Mouse (Mus musculus) T-cell, adult 2 months (primary cell): ENCODE data around the gene P4ha3.
"Not testable (repeated sequence)": the region's sequence is repeated elsewhere in the genome, so short reads cannot be mapped to it uniquely, and the experiment has no call there.

Experiments used
- DNase-seq: peaks from one replicate; pipeline ENCODE4 v3.0.0; 2022; ENCODE audit warnings: low spot score

Gene P4ha3

DNA sequence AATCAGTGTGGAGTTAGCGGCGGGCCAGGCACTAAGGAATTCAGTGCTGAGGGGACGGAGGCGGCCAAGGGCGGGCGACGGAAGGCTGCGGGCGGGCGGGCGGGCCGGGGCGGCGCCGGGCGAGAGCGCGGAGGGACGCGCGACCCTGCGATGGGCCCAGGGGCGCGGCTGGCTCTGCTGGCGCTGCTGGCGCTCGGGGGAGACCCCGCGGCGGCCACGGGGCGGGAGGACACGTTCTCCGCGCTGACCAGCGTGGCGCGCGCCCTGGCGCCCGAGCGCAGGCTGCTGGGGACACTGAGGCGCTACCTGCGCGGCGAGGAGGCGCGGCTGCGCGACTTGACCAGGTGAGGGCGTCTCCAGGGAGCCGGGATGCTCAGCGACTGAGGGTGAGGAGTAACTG is at the start of gene P4ha3:
TSS of gene P4ha3 (plus strand) at position 138 of the 400 bp plus-strand sequence.
- DNase-seq, result no peak

DNA sequence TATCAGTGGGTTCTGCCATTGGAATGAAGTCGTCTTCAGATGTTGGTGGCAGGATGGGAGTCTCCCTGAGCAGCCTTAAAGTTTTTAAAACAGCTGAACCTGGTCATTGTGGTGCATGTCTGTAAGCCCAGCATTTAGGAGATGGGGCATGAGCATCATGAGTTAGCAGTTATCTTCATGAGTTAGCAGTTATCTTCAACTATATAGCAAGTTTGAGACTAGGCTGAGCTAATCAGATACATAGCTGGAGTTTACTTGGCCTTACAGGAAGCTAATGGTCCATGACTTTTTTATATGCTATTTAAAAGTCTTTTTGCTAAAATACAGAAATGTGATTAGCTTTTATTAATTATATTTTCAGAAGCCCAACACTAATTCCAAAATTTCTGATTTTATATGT is 47.0 kb upstream of the P4ha3 start:
- DNase-seq, result no peak

DNA sequence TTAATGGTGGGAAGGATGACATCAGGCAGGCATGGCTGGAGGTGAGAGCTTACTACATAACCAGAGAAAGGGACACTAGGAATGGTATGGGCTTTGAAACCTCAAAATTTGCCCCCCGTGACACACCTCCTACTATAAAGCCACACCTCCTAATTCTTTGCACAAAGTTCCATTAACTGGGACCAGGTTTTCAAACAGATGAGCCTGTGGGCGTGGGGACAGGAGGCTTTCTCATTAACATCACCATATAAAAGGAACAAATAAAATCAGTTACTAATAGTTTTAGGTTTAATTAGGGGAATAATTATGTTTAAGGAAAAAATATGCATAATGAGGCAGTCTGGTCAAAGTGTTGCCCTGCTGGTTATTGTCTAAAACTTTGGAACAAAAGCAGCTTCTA is 44.7 kb upstream of the P4ha3 start:
- DNase-seq, result no peak

DNA sequence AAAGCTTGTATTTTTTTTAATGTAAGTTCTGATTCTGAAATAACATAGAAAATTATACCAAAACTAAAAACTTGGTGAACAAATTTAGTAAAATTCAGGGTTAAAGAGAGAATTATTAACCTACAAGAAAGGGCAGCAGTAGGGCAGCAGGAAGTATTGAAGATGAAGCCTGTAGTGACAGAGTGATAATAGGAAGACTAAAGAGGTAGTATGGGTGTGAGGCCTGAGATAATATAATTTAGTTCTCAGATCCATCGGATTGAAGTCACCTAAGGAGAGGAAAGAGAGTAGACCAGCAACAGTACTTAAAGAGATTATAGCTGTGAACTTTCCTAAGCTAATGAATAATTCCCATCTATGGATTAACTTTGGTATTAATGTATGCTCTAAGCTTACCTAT is 42.3 kb upstream of the P4ha3 start:
- DNase-seq, result no peak

DNA sequence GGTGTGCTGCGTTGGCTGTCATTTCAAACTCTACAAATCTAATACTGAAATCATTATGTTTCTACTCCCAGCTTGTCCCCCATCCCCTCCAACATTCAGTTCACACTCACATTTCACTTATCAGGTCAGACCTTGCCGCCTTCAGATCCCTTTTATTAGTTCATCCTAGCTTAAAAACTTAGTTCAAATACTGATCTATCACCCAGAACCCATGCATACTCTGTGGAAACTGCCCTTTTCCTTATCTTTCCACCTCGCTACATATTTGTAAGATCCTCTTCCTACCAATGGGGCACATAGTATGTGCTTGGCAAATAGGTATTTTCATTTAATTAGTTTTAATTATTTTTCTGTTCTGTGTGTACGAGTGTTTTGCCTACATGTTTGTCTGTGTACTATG is 41.1 kb upstream of the P4ha3 start:
- no peak for DNase-seq

DNA sequence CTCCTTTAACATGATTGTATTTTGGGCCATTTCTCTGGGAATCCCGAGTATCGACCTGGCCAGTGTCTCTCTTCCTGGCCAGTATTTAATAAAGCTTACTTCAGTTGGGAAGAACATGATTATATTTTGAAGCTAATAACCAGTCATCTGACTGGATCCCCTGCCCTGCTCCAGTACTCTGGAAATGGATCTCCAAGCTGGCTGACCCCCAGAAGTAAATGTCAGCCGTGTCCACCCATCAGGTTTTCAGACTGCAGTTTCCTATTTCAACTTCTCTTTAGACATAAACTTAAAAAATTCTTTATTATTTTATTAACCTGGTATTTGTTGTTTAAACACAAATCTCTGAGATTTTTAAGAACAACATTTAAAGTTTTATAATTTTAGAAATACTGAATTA is 40.1 kb upstream of the P4ha3 start:
- no peak for DNase-seq

DNA sequence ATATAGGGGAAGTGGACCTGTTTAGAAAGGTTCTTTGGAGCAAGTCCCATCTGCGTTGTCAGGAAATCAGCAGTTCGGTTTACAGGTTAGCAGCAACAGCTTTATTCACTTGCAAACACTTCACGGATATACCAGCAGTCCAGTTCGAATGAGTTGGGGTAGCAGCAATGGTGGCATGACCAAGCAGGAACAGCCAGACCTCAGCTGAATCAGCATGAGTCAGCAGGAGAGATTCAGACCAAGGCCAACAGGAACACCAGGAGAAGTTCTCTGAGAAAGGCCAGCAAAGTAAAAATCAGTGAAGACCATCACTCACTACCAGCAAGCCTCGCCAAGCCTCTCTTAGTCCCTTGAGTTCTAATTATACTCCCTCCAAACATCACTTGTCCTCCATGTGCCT is 34.7 kb upstream of the P4ha3 start:
- DNase-seq, result no peak

DNA sequence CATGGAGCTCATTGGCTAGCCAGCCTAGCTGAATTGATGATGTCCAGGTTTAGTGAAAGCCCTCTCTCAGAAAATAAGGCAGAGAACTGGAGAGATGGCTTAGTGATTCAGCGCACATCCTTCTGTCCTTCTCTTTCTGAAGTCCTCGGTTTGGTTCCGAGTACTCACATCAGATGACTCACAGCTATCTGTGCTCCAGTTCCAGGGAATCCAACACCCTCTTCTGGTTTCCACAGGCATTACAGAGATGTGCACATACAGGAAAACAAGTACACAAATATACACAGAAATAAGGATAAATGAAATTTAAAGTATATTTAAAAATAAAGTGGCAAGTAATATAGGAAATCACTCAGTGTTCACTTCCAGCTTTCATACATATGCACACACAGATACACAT is 23.0 kb upstream of the P4ha3 start:
- no peak for DNase-seq

DNA sequence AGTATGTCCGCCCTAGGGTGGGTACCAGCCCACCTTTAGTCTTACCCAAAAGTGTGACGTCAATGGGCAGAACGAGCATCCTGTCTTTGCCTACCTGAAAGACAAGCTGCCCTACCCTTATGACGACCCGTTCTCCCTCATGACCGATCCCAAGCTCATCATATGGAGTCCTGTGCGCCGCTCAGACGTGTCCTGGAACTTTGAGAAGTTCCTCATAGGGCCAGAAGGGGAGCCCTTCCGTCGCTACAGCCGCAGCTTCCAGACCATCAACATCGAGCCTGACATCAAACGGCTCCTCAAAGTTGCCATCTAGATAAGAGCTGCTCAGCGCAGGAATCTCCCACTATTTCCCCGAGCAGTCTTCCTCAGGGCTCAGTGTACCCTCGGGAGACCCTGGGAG is 20.4 kb upstream of the P4ha3 start:
- DNase-seq, result not testable (repeated sequence)

DNA sequence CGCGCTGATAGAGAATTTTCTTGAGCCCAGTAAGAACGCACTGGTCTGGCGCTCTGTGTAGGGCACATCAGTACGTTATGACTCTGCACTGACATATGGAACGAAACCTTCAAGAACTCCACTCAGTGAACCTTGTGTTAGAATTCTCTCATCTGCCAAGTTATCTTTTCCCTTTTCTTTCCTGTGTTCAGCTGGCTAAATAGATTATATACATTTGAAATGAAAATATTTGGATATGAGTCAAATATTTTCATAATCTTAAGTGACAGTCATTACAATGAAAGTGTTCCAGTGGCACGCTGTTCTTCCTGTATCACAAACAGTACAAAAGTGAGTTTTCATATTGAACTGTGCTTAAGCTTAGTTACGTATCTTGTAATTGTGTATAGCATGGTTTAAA is 13.0 kb upstream of the P4ha3 start:
- DNase-seq, result no peak

DNA sequence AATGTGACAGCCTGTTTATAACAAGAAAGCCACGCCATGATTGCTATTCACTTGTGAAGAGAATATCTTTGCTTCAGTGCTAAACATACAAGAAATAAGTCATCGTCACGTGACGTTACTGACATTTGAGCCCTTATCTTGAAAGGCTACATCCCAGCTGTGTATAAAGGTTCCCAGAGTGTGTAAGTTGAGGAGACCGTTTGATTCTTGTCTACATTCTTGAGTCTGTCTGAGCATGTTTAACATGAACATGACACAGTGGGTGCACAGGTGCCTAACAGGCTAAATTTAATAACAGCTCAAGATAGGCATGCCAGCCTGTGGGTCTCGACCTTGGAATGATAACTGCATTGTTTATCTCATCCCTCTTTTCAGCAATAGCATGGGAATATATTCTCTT is 10.8 kb upstream of the P4ha3 start:
- no peak for DNase-seq

DNA sequence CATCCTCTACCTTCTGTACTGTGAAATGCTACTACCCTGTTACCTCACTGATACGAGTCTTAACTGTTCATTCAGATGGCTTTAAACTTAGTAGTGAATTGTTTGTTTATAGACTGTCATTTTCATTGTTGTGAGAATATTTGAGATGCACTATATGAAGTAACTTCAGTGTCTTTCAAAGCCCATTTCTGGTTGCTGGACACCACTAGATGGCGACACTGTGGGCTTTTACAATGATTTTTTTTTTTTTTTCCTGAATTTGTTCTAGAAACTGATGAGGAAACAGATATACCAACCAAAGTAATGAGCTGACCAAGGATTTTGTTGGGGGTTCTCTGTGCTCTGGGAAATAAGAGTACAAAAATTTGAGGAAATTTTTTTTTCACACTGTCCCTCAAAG is 8.9 kb upstream of the P4ha3 start:
- no peak for DNase-seq

DNA sequence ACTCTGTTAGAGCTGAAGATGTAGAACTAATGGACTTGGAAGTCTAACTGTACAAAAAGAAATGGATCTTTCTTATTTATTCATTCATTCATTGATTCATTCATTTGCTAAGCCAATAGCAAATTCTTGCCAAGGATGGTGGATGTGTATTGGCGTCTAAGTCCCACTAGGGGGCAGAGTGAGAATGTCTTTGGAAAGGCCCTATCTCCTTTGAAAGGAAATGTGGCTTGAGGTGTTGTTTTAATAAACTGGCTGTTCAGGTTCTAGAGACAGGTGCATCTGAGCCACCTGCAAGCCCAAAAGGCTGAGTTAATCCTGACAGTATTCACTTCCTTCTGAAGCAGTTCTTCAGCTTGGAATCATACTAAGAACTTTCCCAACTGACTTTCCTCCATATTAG is 5.5 kb upstream of the P4ha3 start:
- DNase-seq, result peak; percentile 32

DNA sequence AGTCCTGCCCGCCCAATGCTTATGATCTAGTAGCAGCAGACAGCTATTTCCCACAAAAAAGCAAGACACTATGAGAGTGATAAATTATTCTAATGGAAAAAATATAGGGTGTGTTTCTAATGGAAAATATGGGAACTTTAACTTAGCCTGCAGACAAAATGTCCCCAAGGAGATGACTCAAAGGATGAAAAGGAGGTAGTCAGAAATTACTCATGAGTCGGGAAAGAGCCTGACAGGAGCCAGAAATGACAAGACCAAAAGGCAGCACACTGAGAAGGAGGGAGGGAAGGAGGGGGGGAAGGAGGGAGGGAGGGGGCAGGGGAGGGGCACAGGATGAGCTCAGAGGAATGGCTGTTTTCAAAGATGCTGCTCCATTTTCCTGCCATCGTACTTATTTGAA is 3.7 kb upstream of the P4ha3 start:
- DNase-seq, result no peak

DNA sequence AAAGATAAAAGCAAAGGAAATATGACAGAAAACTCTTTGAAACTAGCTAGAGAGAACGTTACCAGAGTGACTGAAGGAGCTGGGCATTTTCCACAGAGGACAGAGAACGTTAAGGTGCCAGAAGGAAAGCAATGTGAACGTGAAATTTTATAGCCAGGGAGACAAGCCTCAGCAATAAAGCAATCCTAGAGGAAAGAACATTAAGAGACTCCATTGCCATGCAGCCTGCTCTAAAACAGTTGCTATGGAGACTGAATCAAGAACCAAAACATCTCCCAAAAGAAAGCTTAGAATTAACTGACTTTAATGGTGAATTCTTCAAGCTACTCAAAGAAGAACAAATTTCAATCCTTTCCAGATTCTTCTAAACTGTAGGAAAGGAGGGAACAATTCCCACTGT is 2.0 kb upstream of the P4ha3 start:
- no peak for DNase-seq

DNA sequence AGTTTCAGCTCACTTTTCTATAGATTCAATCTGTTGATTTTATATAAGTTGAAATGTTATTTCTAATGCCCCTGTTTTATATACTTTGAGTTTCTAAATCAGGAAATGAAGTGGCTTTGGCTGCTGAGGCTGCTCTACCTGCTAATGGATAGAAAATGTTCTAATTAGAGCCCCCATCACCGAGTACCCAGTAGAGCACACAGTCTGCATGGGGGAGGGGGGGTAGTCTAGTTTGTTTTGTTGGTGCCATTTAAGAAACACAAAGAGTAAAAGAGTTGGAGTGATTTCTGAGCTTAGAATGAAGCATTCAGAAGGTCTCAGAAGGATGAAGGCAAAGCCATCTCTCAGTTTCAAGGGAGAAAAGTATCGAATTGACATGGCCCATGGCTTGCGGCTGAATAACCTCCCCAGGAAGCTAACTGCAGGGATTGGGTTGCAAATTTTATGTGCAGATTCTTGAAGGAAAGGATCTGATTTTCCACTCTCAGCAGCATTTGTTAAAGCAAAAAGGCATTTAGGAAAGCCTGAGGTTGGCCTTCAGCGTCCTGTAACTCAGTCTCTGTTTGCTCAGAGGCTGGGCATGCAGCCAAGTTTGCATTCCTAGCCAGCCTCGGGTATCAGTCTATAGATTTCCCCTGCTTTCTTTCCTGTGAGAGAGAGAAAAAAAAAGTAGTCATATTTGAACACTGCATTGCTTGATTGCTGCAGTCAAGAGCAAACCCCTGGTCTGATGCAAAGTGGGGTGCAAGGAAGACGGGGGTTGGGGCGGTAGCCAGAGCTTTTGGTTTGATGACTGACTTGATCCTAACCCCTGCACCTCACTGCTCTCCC is 2.6 kb downstream of the P4ha3 start:
- no peak for DNase-seq

DNA sequence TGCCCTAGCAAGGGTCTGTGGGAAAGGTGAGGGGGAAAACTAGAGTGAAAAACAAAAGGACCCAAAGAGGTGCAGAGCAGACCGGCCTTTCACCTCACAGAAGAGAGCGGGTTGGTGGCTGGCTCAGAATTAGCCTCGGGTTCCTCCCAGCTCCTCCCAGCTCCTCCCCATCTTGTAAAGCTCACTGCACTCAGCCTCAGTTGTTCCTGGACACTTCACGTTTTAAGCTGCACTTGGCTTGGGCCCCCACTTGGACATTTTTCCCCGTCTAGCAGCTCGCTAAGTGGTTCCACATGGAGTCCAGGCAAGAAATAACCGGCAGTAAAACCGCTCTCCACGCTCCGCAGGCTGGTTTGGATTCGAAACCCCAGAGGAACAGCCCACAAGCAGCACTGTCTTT is 3.3 kb downstream of the P4ha3 start:
- no peak for DNase-seq

DNA sequence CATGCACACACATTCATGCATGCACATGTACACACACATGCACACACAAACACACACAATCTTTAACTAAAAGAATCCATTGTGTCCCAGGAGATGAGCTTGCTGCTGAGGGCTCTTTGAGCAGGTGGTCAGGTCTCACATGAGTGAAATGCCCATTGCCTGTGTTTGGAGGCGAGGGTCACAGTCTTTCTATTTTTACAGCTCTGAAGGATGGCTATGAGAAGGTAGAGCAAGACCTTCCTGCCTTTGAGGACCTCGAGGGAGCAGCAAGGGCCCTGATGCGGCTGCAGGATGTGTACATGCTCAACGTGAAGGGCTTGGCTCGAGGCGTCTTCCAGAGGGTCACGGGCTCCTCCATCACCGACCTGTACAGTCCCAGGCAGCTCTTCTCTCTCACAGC is 8.2 kb downstream of the P4ha3 start:
- DNase-seq, result no peak

DNA sequence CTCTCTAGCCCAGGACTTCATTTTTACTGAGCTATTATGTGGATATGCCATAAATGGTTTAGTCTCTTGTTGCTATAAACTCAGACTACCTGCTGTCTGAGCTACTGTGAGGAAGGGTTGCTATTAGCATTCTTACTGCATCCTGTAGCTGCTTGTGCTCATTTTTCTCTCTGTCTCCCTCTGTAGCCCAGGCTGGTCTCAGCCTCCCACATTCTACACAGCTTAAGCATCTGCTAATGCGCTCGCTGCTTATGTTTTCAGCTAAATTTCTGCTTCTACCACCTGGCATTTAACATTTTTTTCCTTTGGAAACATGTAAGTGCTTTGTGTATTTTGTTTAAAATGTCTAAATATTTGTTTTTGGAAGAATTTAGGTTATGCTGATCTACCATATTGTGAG is 10.4 kb downstream of the P4ha3 start:
- DNase-seq, result no peak

DNA sequence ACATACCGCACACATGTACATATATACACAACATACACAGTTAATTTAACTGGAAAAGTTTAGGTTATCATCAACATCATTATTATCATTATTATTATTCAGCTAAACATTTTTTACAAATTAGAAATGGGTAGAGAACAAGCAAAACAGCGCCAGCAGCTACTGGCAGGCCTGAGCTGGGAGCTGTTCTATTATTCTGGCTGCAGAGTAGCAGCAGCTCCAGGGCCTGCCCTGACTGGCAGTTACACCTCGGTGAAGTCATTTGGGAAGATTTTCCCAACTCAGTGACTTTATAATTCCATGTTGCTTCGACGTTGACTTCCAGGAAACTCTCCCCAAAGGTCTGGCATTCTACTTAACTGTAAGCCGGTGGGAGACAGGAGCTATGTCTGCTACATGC is 11.4 kb downstream of the P4ha3 start:
- DNase-seq, result no peak

DNA sequence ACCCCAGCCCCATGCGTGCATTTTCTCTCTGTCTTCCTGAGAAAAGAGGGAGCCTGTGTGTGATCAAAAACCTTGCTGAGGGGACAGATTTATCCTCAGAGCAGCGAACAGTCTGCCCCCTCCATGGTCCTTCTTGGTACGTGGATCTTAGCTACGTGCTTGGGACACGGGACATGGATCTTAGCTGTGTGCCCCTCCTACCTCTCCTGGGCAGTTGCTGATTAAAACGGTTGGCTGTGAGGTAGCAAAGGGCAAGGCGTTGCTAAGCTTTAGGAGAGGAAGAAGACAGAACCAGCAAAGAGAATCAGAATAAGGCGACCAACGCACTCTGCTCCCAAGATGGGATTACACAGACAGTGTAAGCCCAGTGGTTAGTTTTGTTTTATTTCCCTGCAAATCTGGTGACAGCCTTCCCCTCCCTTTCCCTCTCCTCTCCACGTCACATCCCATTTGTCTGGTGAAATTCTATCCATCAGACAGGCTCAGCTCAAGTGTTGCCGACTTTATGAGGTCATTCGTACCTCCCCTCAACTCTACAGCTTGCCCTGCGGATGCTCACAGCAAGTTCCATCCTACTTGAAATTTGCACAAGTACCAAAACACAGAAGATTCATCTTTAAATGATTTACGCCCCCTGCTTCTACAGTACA is 13.7 kb downstream of the P4ha3 start:
- no peak for DNase-seq

DNA sequence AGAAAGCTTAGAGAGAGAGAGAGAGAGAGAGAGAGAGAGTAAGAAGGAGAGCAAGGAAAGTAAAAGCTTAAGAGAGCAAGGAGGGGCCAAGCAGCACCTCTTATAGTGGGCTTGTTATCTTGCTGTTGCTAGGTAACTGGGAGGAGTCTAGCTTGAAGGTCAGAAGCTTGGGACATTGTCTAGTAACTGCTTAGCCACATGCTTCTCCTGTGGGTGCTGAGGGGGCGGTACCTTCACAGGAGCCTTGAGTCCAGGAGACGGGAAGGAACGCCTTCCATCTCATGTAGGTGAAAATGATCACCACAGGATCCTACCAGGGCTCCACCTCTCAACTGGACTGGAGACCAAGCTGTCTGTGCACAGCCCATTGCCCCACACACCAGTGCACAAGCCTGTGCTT is 16.1 kb downstream of the P4ha3 start:
- no peak for DNase-seq

DNA sequence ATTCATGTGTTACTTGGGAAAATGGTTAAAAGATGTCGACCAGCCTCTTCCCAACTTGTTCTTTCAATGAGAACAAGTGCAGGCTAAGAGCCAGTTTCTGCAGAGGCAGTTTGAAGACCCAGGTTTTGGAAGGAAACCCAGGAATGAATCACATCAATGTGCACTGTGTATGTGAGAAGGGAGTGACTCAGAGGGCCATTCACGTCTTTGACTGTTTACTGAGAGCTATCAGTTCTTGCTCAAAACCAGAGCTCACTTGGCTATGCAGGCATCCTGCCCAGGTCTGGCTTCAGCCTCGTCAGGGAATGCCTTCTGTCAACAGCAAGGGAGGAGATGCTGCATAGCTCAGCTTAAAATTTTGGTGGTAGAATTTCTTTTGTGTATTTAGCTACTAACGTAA is 17.0 kb downstream of the P4ha3 start:
- no peak for DNase-seq

DNA sequence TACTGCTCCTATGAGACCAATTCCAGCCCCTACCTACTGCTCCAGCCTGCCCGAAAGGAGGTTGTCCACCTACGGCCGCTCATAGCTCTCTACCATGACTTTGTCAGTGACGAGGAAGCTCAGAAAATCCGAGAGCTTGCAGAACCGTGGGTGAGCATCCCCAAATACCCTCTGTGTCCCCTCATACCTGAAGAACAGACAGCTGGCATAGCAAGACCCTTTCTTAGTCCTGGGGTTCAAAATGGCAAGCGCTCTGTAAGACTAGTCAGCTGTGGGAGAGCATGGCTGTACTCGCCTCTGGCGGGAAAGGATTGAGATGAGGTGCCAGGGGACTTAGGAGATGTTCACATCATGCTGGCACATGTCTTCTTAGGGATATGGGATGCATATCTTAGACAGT is 20.6 kb downstream of the P4ha3 start:
- DNase-seq, result no peak
